Mouse (Mus musculus) megakaryocyte, embryonic 14.5 days (primary cell): ENCODE data around the gene Baz1b. TPM values are rescaled to one million over a fixed set of nuclear protein-coding genes. Genes with fewer than 3 reads are reported as not detected.

ENCODE experiments used
- H3K27me3 ChIP-seq: replicated peaks from 2 replicates; pipeline ENCODE3; 2012; ENCODE audit warnings: inconsistent platforms
- H3K36me3 ChIP-seq: replicated peaks from 2 replicates; pipeline ENCODE3; 2012; ENCODE audit warnings: low read length, inconsistent platforms, mixed read lengths
- H3K4me1 ChIP-seq: 2 replicates; pipeline ENCODE4 v1.6.1; 2012; ENCODE audit warnings: inconsistent platforms
- H3K4me3 ChIP-seq: replicated peaks from 2 replicates; pipeline ENCODE3; 2012; ENCODE audit warnings: moderate library complexity, mild to moderate bottlenecking, inconsistent platforms
- H3K9me3 ChIP-seq: 2 replicates; pipeline ENCODE4 v1.6.1; 2012; ENCODE audit warnings: inconsistent platforms
- FLI1 ChIP-seq: IDR thresholded peaks from 2 replicates; pipeline ENCODE4 v1.6.1; 2012; ENCODE audit warnings: low read length, inconsistent platforms, mixed read lengths
- GATA1 ChIP-seq: IDR thresholded peaks from 3 replicates; pipeline ENCODE4 v1.6.1; 2012; ENCODE audit warnings: mixed read lengths, low read length, inconsistent platforms, borderline replicate concordance
- polyA plus RNA-seq: library from polyadenylated mRNA; stranded (reverse); fragments of >175 nt; gene quantifications from 2 replicates; pipeline ENCODE4 v1.2.3, GENCODE M21; 2012; ENCODE audit warnings: low replicate concordance; ENCODE audit not compliant: insufficient read depth

Gene Baz1b
- polyA plus RNA-seq, 1 experiment: 8.4 TPM

GRCm38 (mm10) chr5:135286926-135287325 lies 99.9 kb downstream of the Baz1b start:
- no peaks in the 10 kb centered on the region for H3K4me1 ChIP-seq
- no peak overlapping the region for H3K4me3 ChIP-seq
- peaks cover 66% of the 10 kb centered on the region for H3K27me3 ChIP-seq
- no peak for TF ChIP-seq FLI1
- TF ChIP-seq GATA1: no peak
- peaks cover 6% of the 10 kb centered on the region for H3K9me3 ChIP-seq
- H3K36me3 ChIP-seq: no peaks in the 10 kb centered on the region

- TF ChIP-seq GATA1 (no peak), FLI1 (no peak)
- Histone ChIP-seq H3K27me3 (peaks cover 55% of the 10 kb centered on the region), H3K9me3 (no peaks in the 10 kb centered on the region), H3K36me3 (no peaks in the 10 kb centered on the region), H3K4me3 (no peak overlapping the region), H3K4me1 (no peaks in the 10 kb centered on the region)
Measured at GRCm38 (mm10) chr5:135290703-135291102, 103.6 kb downstream of the Baz1b start.

- Histone ChIP-seq H3K4me1 (no peaks in the 10 kb centered on the region), H3K36me3 (no peaks in the 10 kb centered on the region), H3K9me3 (no peaks in the 10 kb centered on the region), H3K27me3 (peaks cover 54% of the 10 kb centered on the region), H3K4me3 (no peak overlapping the region)
- TF ChIP-seq FLI1: no peak
- TF ChIP-seq GATA1: no peak
Measured at GRCm38 (mm10) chr5:135291193-135291592, 104.1 kb downstream of the Baz1b start.

- no peaks in the 10 kb centered on the region for H3K4me1 ChIP-seq
- no peak for TF ChIP-seq FLI1
- H3K9me3 ChIP-seq: no peaks in the 10 kb centered on the region
- H3K4me3 ChIP-seq: no peak overlapping the region
- H3K27me3 ChIP-seq: peaks cover 48% of the 10 kb centered on the region
- no peaks in the 10 kb centered on the region for H3K36me3 ChIP-seq
Measured at GRCm38 (mm10) chr5:135292001-135292400, 104.9 kb downstream of the Baz1b start.

Other genes with a start within 250 kb of the Baz1b start
- gene Cldn4, start 240.3 kb upstream of the Baz1b start, polyA plus RNA-seq: not detected in 2 replicates
- 0.64 and 3.8 TPM in 2 replicates for gene Cldn3, start 201.1 kb upstream of the Baz1b start, polyA plus RNA-seq
- 23.7 and 34.3 TPM in 2 replicates for gene Abhd11, start 178.1 kb upstream of the Baz1b start, polyA plus RNA-seq
- gene Stx1a, start 163.8 kb upstream of the Baz1b start, polyA plus RNA-seq: 1.1 and 1.6 TPM in 2 replicates
- 42.1 and 116 TPM in 2 replicates for gene Dnajc30, start 123.1 kb upstream of the Baz1b start, polyA plus RNA-seq
- 67.0 and 146 TPM in 2 replicates for gene Bud23, start 122.3 kb upstream of the Baz1b start, polyA plus RNA-seq
- 0.44 and 2.3 TPM in 2 replicates for gene Vps37d, start 109.0 kb upstream of the Baz1b start, polyA plus RNA-seq
- 0.12 TPM in 1 of 2 replicates, not detected in the other for gene Mlxipl, start 97.4 kb upstream of the Baz1b start, polyA plus RNA-seq
- gene Tbl2, start 37.6 kb upstream of the Baz1b start, polyA plus RNA-seq: 6.6 TPM in 1 of 2 replicates, not detected in the other
- 58.2 and 75.1 TPM in 2 replicates for gene Bcl7b, start 19.0 kb upstream of the Baz1b start, polyA plus RNA-seq
- 0.40 and 1.7 TPM in 2 replicates for gene Fzd9, start 64.0 kb downstream of the Baz1b start, polyA plus RNA-seq
- not detected in 2 replicates for gene Fkbp6, start 162.8 kb downstream of the Baz1b start, polyA plus RNA-seq
- not detected in 2 replicates for gene Trim50, start 166.0 kb downstream of the Baz1b start, polyA plus RNA-seq
- 6.4 and 14.7 TPM in 2 replicates for gene Nsun5, start 182.7 kb downstream of the Baz1b start, polyA plus RNA-seq
- 36.0 and 90.7 TPM in 2 replicates for gene Pom121, start 207.3 kb downstream of the Baz1b start, polyA plus RNA-seq